Mouse (Mus musculus) myocyte (in vitro differentiated cells): ENCODE results near the gene Chmp3. TPM values are rescaled to one million over a fixed set of nuclear protein-coding genes. Genes with fewer than 3 reads are reported as not detected.

Experiments used
- H3K27me3 ChIP-seq: one replicate; pipeline ENCODE4 v1.6.1; 2011; ENCODE audit not compliant: control insufficient read depth, insufficient read depth, insufficient read length
- H3K36me3 ChIP-seq: one replicate; pipeline ENCODE4 v1.6.1; 2011; ENCODE audit not compliant: control insufficient read depth, insufficient read depth
- H3K4me2 ChIP-seq: one replicate; pipeline ENCODE4 v1.6.1; 2011; ENCODE audit warnings: low read depth, control low read depth
- H3K4me3 ChIP-seq: one replicate; pipeline ENCODE4 v1.5.1; 2011; ENCODE audit warnings: mild to moderate bottlenecking, control low read depth, moderate library complexity
- H3K79me2 ChIP-seq: one replicate; pipeline ENCODE4 v1.6.1; 2011; ENCODE audit not compliant: control insufficient read depth, insufficient read depth
- H3ac ChIP-seq: one replicate; pipeline ENCODE4 v1.6.1; 2011; ENCODE audit not compliant: control insufficient read depth, insufficient read length
- CEBPB ChIP-seq: IDR thresholded peaks from 2 replicates; pipeline ENCODE4 v1.6.1; 2011; ENCODE audit warnings: mild to moderate bottlenecking, moderate library complexity; ENCODE audit not compliant: poor library complexity, insufficient read depth, severe bottlenecking
- E2F4 ChIP-seq: IDR thresholded peaks from one replicate; pipeline ENCODE4 v1.6.1; 2011; ENCODE audit warnings: mild to moderate bottlenecking, control low read depth, moderate library complexity; ENCODE audit not compliant: insufficient read depth
- MAX ChIP-seq: IDR thresholded peaks from one replicate; pipeline ENCODE4 v1.6.1; 2011; ENCODE audit warnings: low read depth, mild to moderate bottlenecking, control low read depth
- MYOD1 ChIP-seq, 3 experiments: IDR thresholded peaks; one replicate each; pipeline ENCODE4 v1.6.1; 2011; ENCODE audit warnings: control low read depth in 2 of 3, low read depth in 2 of 3, mild to moderate bottlenecking in 2 of 3, moderate library complexity in 1 of 3; ENCODE audit not compliant: insufficient read length in 2 of 3, control insufficient read depth in 1 of 3
- MYOG ChIP-seq, 3 experiments: IDR thresholded peaks; one replicate each; pipeline ENCODE4 v1.6.1; 2011; ENCODE audit warnings: control low read depth in 2 of 3, low read depth in 2 of 3, mild to moderate bottlenecking in 2 of 3; ENCODE audit not compliant: insufficient read length in 2 of 3, control insufficient read depth in 1 of 3, insufficient read depth in 1 of 3
- POLR2A ChIP-seq: IDR thresholded peaks from one replicate; pipeline ENCODE4 v1.6.1; 2011; ENCODE audit warnings: low read depth, mild to moderate bottlenecking, control low read depth, moderate library complexity; ENCODE audit not compliant: insufficient read length
- POLR2AphosphoS2 ChIP-seq: IDR thresholded peaks from one replicate; pipeline ENCODE4 v1.6.1; 2011; ENCODE audit warnings: low read depth, control low read depth; ENCODE audit not compliant: insufficient read length
- REST ChIP-seq: IDR thresholded peaks from one replicate; pipeline ENCODE4 v1.6.1; 2011; ENCODE audit warnings: mild to moderate bottlenecking, control low read depth, moderate library complexity; ENCODE audit not compliant: insufficient read depth, insufficient read length
- SRF ChIP-seq: IDR thresholded peaks from one replicate; pipeline ENCODE4 v1.6.1; 2011; ENCODE audit warnings: low read depth; ENCODE audit not compliant: control insufficient read depth, insufficient read length
- TCF12 ChIP-seq: IDR thresholded peaks from one replicate; pipeline ENCODE4 v1.6.1; 2011; ENCODE audit warnings: mild to moderate bottlenecking, control low read depth; ENCODE audit not compliant: poor library complexity, insufficient read depth, severe bottlenecking
- TCF3 ChIP-seq: IDR thresholded peaks from one replicate; pipeline ENCODE4 v1.6.1; 2011; ENCODE audit warnings: low read depth, control low read depth; ENCODE audit not compliant: insufficient read length
- USF1 ChIP-seq: IDR thresholded peaks from one replicate; pipeline ENCODE4 v1.6.1; 2011; ENCODE audit warnings: low read depth, mild to moderate bottlenecking, control low read depth, moderate library complexity
- polyA plus RNA-seq: library from polyadenylated mRNA; unstranded; fragments of >200 nt; fragmentation: generic; extraction: Trizol; gene quantifications from one replicate; pipeline ENCODE4 v1.2.1, GENCODE M21; 2012; ENCODE audit warnings: missing spikeins

The Chmp3 gene
- polyA plus RNA-seq = 53.2 TPM

GRCm38 (mm10) chr6:71543686-71544499 is at the start of gene Chmp3:
TSS of gene Chmp3 (plus strand) at chr6:71543797.
- H3K4me2 ChIP-seq = peak within 1 kb of the TSS; percentile 89
- H3K36me3 ChIP-seq = no peaks in the 10 kb centered on the region
- peak within 1 kb of the TSS; percentile 54 for H3ac ChIP-seq
- H3K27me3 ChIP-seq = no peaks in the 10 kb centered on the region
- H3K79me2 ChIP-seq = peaks cover 35% of the 10 kb centered on the region
- TF ChIP-seq CEBPB (no peak), MAX (no peak), E2F4 (no peak), MYOG (IDR thresholded peaks at IDR 0.05; ENCODE audit: control insufficient read depth in 1 of 3, insufficient read depth in 1 of 3, insufficient read length in 2 of 3, low read depth in 2 of 3) (peak in 1 of 3 experiments; percentile 18), REST (no peak), SRF (no peak), TCF3 (no peak), TCF12 (no peak), POLR2A (peak; percentile 61), MYOD1 (IDR thresholded peaks at IDR 0.05; ENCODE audit: control insufficient read depth in 1 of 3, insufficient read length in 2 of 3, low read depth in 2 of 3) (no peak), USF1 (peak; percentile 3), POLR2AphosphoS2 (peak; percentile 77)
- peak within 1 kb of the TSS; percentile 65 for H3K4me3 ChIP-seq

DNA sequence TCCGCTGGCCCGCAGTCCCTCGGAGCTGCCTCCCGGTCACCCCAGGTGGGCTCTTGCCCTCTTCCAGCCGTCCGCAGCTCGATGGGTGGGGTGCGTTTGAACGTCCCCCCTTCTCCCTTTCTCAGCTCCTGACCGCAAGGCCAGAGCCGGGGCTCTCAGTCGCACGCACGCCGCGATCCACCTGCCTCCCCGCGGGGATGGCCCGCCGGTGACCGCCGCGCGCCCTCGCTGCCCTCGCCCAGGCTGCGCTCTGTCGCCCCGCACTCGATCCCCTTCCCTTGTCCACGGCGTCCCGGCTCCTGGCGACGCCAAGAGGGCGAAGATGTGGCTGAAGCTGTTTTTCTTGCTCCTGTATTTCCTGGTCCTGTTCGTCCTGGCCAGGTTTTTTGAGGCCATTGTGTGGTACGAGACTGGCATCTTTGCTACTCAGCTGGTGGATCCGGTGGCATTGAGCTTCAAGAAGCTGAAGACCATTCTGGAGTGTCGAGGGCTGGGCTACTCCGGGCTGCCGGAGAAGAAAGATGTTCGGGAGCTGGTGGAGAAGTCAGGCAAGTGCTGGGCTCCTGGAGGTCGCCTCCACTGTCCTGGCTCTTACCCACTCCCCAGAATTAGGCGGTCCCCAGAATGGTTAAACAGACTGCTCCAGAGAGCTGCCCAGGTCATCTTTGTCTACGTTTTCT is 49.1 kb upstream of the Chmp3 start:
- H3K4me3 ChIP-seq = peak overlapping the region; percentile 65
- peak overlapping the region; percentile 66 for H3ac ChIP-seq
- peaks cover 20% of the 10 kb centered on the region for H3K79me2 ChIP-seq
- H3K36me3 ChIP-seq = no peaks in the 10 kb centered on the region
- peak in 2 of 3 experiments; percentile 24 to 38 for TF ChIP-seq MYOD1 (IDR thresholded peaks at IDR 0.05; ENCODE audit: control insufficient read depth in 1 of 3, insufficient read length in 2 of 3, low read depth in 2 of 3)
- TF ChIP-seq TCF12 = no peak
- no peak for TF ChIP-seq SRF
- no peak for TF ChIP-seq REST
- no peak for TF ChIP-seq USF1
- TF ChIP-seq POLR2A = no peak
- peak in 1 of 3 experiments; percentile 18 for TF ChIP-seq MYOG (IDR thresholded peaks at IDR 0.05; ENCODE audit: control insufficient read depth in 1 of 3, insufficient read depth in 1 of 3, insufficient read length in 2 of 3, low read depth in 2 of 3)
- TF ChIP-seq TCF3 = no peak
- TF ChIP-seq CEBPB = no peak
- TF ChIP-seq E2F4 = no peak
- no peaks in the 10 kb centered on the region for H3K27me3 ChIP-seq
- H3K4me2 ChIP-seq = peak overlapping the region; percentile 84

DNA sequence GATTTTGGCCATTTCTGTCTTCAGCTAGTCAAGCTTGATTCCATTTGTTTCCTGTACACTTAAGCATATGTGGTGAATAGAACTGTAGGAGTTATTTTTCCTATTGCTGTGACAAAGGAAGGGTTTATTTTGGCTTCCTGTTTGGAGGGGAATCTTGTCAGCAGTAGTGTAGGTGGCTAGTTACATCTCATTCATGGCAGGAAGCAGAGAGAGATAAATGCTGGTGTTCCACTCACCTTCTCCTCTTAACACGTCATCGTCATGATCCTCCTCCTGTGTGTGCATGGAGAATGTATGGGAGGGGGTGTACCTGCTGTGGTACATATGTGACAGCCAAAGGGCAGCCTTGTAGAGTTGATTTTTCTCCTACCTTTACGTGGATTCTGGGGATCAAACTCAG is 43.0 kb upstream of the Chmp3 start:
- Histone ChIP-seq H3K27me3 (no peaks in the 10 kb centered on the region), H3K4me3 (no peak overlapping the region), H3ac (no peak overlapping the region), H3K36me3 (peaks cover 15% of the 10 kb centered on the region), H3K4me2 (no peak overlapping the region), H3K79me2 (peaks cover 12% of the 10 kb centered on the region)
- no peak for TF ChIP-seq USF1
- TF ChIP-seq MYOD1 (IDR thresholded peaks at IDR 0.05; ENCODE audit: control insufficient read depth in 1 of 3, insufficient read length in 2 of 3, low read depth in 2 of 3) = no peak
- TF ChIP-seq TCF3 = no peak
- TF ChIP-seq TCF12 = no peak

GRCm38 (mm10) chr6:71503001-71503400 is 40.6 kb upstream of the Chmp3 start:
- Histone ChIP-seq H3K4me3 (no peak overlapping the region), H3K79me2 (no peaks in the 10 kb centered on the region), H3K4me2 (no peak overlapping the region), H3ac (no peak overlapping the region), H3K36me3 (peaks cover 15% of the 10 kb centered on the region), H3K27me3 (no peaks in the 10 kb centered on the region)
- no peak for TF ChIP-seq MYOD1 (IDR thresholded peaks at IDR 0.05; ENCODE audit: control insufficient read depth in 1 of 3, insufficient read length in 2 of 3, low read depth in 2 of 3)
- no peak for TF ChIP-seq POLR2AphosphoS2
- TF ChIP-seq MYOG (IDR thresholded peaks at IDR 0.05; ENCODE audit: control insufficient read depth in 1 of 3, insufficient read depth in 1 of 3, insufficient read length in 2 of 3, low read depth in 2 of 3) = no peak
- no peak for TF ChIP-seq USF1
- TF ChIP-seq SRF = no peak
- TF ChIP-seq MAX = no peak
- TF ChIP-seq POLR2A = no peak
- TF ChIP-seq CEBPB = no peak

DNA sequence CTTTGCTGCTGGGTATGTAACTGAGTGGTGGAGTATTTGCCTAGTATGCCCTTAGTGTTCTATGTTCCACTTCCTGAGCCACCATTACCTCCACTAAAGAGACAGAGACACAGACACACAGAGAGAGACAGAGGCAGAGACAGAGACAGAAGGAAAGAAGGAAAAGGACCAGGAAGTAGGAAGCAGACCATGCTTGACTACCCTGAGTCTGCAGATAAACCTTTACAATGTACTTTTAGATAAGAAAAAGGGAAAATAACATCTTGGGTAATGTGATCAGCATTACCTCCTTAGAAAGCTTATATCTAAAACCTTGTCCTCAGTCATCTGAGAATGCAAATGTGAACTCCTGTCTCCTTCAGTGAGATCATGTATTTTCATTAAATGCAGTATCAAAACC is 39.9 kb upstream of the Chmp3 start:
- no peak overlapping the region for H3K4me3 ChIP-seq
- TF ChIP-seq SRF (no peak), MYOG (IDR thresholded peaks at IDR 0.05; ENCODE audit: control insufficient read depth in 1 of 3, insufficient read depth in 1 of 3, insufficient read length in 2 of 3, low read depth in 2 of 3) (no peak)
- H3K36me3 ChIP-seq = peaks cover 15% of the 10 kb centered on the region
- H3K27me3 ChIP-seq = no peaks in the 10 kb centered on the region
- no peak overlapping the region for H3K4me2 ChIP-seq
- H3K79me2 ChIP-seq = no peaks in the 10 kb centered on the region
- H3ac ChIP-seq = no peak overlapping the region
